Mouse (Mus musculus): Measurements from ENCODE around the gene Krtap4-9.
"Not testable (repeated sequence)": the region's sequence is repeated elsewhere in the genome, so short reads cannot be mapped to it uniquely, and the experiment has no call there.

Krtap4-9 gene

GRCm38 (mm10) chr11:99784900-99785299, at the start of gene Krtap4-9:
Krtap4-9 (plus strand) TSS chr11:99785200.
- DNase-seq: not testable (repeated sequence)

GRCm38 (mm10) chr11:99743985-99744384, 41.0 kb upstream of the Krtap4-9 start:
- no peak for DNase-seq

- no peak for DNase-seq
These were observed 26.1 kb upstream of the Krtap4-9 start for GRCm38 (mm10) chr11:99758877-99759276.

GRCm38 (mm10) chr11:99768410-99768809, 16.6 kb upstream of the Krtap4-9 start:
- DNase-seq: no peak

- DNase-seq: not testable (repeated sequence)
These were observed 12.2 kb upstream of the Krtap4-9 start, which contains the start of gene Gm11595 for GRCm38 (mm10) chr11:99772813-99773212. Gm11595 (minus strand) TSS chr11:99772913.

- DNase-seq: no peak
These were observed 6.6 kb upstream of the Krtap4-9 start for GRCm38 (mm10) chr11:99778401-99778800.

- no peak for DNase-seq
These were observed 4.4 kb upstream of the Krtap4-9 start, which contains the start of gene Krtap4-8 for GRCm38 (mm10) chr11:99780604-99781003. Krtap4-8 (minus strand) TSS chr11:99780704.

GRCm38 (mm10) chr11:99793367-99793766, 8.4 kb downstream of the Krtap4-9 start, which contains the start of gene Gm11596:
Gm11596 (minus strand) TSS chr11:99793467.
- DNase-seq: no peak

GRCm38 (mm10) chr11:99798832-99799231, 13.8 kb downstream of the Krtap4-9 start, which contains the start of gene Gm11569:
Gm11569 (minus strand) TSS chr11:99798932.
- DNase-seq: not testable (repeated sequence)

GRCm38 (mm10) chr11:99804346-99804745, 19.3 kb downstream of the Krtap4-9 start, which contains the start of gene Gm11554:
Gm11554 (minus strand) TSS chr11:99804446.
- DNase-seq: not testable (repeated sequence)

- DNase-seq: not testable (repeated sequence)
These were observed 24.8 kb downstream of the Krtap4-9 start, which contains the start of gene Krtap4-13 for GRCm38 (mm10) chr11:99809792-99810191. Krtap4-13 (minus strand) TSS chr11:99809892.

- not testable (repeated sequence) for DNase-seq
These were observed 30.6 kb downstream of the Krtap4-9 start, which contains the start of gene Gm11564 for GRCm38 (mm10) chr11:99815566-99815965. Gm11564 (minus strand) TSS chr11:99815666.
